Mouse (Mus musculus) midbrain, postnatal 0 days (tissue): ENCODE results near the gene Gsto1. TPM values are rescaled to one million over a fixed set of nuclear protein-coding genes. Genes with fewer than 3 reads are reported as not detected.

Experiments used
- ATAC-seq: fragments of 200-750 bp; cut with Nextera tagmentation; 2 replicates; pipeline ENCODE4 v1.8.0; 2017; ENCODE audit warnings: moderate number of reproducible peaks, mild to moderate bottlenecking, moderate TSS enrichment, moderate library complexity; ENCODE audit not compliant: low FRiP score
- DNase-seq: peaks from one replicate; pipeline ENCODE4 v3.0.0-alpha.2; 2015; ENCODE audit warnings: low spot score
- H3K27ac ChIP-seq: fragments of 300-500 bp; sonication (generic); 2 replicates; pipeline ENCODE4 v1.5.1; 2014; ENCODE audit warnings: low read depth, mild to moderate bottlenecking, low read length, mixed read lengths
- H3K27me3 ChIP-seq: fragments of 300-500 bp; sonication (generic); 2 replicates; pipeline ENCODE4 v1.6.1; 2014; ENCODE audit warnings: low read length, control low read depth, mixed read lengths; ENCODE audit not compliant: insufficient read depth
- H3K36me3 ChIP-seq: fragments of 300-500 bp; sonication (generic); 2 replicates; pipeline ENCODE4 v1.6.1; 2014; ENCODE audit warnings: low read length, control low read depth, mixed read lengths; ENCODE audit not compliant: insufficient read depth
- H3K4me1 ChIP-seq: fragments of 300-500 bp; sonication (generic); 2 replicates; pipeline ENCODE4 v1.6.1; 2014; ENCODE audit warnings: mild to moderate bottlenecking, control low read depth, antibody characterized with exemption, low read length, mixed read lengths; ENCODE audit not compliant: insufficient read depth
- H3K4me2 ChIP-seq: fragments of 300-500 bp; sonication (generic); 2 replicates; pipeline ENCODE4 v1.6.1; 2014; ENCODE audit warnings: low read depth, mild to moderate bottlenecking, low read length, mixed read lengths; ENCODE audit not compliant: poor library complexity, severe bottlenecking
- H3K4me3 ChIP-seq: fragments of 300-500 bp; sonication (generic); 2 replicates; pipeline ENCODE4 v1.5.1; 2014; ENCODE audit warnings: low read depth, mild to moderate bottlenecking, low read length, moderate library complexity
- H3K9ac ChIP-seq: fragments of 300-500 bp; sonication (generic); replicated peaks from 2 replicates; pipeline ENCODE4 v1.6.1; 2014; ENCODE audit warnings: mild to moderate bottlenecking, low read length, moderate library complexity, mixed read lengths; ENCODE audit not compliant: poor library complexity, severe bottlenecking
- H3K9me3 ChIP-seq: fragments of 300-500 bp; sonication (generic); 2 replicates; pipeline ENCODE4 v1.6.1; 2016; ENCODE audit warnings: low read length, control low read depth
- CTCF ChIP-seq: IDR thresholded peaks from 2 replicates; pipeline ENCODE4 v1.5.1; 2016; ENCODE audit warnings: antibody characterized with exemption, mild to moderate bottlenecking
- WGBS: fragments of 180-500 bp; shearing (Covaris S2); extraction: QIAGEN DNeasy Blood & Tissue Kit; methylation state at CpG from one replicate; pipeline ENCODE4 v1.1.7; 2014; 5-methylcytosine and 5-hydroxymethylcytosine counted together
- polyA plus RNA-seq: library from polyadenylated mRNA; unstranded; fragments of >200 nt; fragmentation: Nextera tagmentation; extraction: Ambion mirVana; gene quantifications from 2 replicates; pipeline ENCODE4 v1.2.1, GENCODE M21; 2015
- total RNA-seq: library from RNA; depleted of rRNA; stranded (reverse); fragments of >200 nt; gene quantifications from 2 replicates; pipeline ENCODE4 v1.2.3, GENCODE M21; 2014

Gene Gsto1
- total and polyA plus RNA-seq, 2 experiments from 2014 or later: 95.4 to 152 TPM

DNA sequence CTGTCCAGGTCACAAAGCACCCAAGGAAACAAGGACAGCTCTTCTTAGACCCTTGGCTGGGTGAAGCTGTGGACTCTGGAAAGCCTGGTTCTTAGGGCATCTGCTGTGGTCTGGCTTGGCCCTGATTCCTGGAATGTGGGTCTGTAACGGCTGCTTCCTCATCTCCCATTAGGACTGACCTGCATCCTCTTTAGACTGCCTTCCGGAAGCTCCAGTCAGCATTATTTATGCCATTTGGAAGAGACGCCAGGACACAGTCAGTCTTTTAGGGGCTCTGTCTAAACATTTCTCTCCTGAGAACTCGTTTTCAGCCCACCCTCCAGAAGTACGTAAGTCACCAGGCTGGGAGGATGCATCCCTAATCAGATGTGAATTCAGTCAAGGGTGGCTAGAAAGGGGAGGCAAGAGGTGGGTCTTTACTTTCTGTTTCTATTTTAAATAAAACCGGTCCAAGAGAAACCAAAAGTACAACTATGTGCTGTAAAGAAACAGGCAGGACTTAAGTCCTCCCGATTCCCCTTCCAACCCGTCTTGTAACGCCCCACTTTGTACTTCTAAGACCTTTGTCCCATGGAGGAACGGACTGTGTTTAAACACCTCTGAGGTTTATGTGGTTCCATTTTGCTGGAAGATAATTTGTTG is 35.8 kb downstream of the Gsto1 start:
- Histone ChIP-seq H3K9me3 (no peaks in the 10 kb centered on the region), H3K27ac (no peak overlapping the region), H3K27me3 (no peaks in the 10 kb centered on the region), H3K4me3 (no peak overlapping the region), H3K4me1 (no peaks in the 10 kb centered on the region), H3K4me2 (no peak overlapping the region), H3K36me3 (no peaks in the 10 kb centered on the region), H3K9ac (no peak overlapping the region)
- no peak for DNase-seq
- no peak for ATAC-seq
- 75% methylated on average over 10 of the region's 10 CpGs for WGBS
- TF ChIP-seq CTCF: no peak

DNA sequence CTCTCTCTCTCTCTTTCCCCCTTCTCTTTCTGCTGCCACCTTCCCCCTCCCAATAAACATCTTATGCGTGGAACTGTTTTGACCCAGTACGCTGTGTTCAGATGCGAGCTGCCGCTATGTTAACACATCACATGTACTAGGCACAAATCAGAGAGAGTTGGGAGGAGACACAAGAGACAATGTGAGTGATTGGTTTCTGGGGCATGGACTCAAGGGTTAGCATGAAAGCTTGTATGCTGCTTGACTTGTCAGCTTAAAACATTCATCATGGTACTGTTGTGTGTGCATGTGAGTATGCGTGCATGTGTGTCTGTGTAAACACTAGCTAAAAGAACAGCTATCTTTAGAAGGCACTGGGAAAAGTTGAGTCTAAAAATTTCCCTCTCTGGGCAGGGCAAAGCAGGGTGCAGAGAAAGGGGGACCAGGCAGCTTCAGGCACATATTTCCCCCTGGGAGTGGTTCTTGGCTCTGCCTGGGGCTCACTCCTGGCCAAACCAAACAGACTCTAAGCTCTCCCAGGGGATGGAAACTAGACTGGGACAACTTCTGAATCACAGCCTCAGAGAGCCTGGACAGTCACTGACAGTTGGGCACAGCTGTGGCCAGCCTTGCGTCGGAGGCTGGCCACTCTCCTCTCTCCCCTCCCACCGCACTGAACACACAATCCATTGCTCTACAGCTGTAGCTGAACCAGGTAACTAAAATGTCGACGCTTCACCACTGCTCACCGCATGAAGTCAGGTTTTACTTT is 37.0 kb downstream of the Gsto1 start:
- no peak for TF ChIP-seq CTCF
- H3K9me3 ChIP-seq: no peaks in the 10 kb centered on the region
- H3K4me2 ChIP-seq: no peak overlapping the region
- 81% methylated on average over 11 of the region's 11 CpGs for WGBS
- H3K27ac ChIP-seq: no peak overlapping the region
- H3K9ac ChIP-seq: no peak overlapping the region
- DNase-seq (no peak), ATAC-seq (no peak)
- H3K36me3 ChIP-seq: no peaks in the 10 kb centered on the region
- no peaks in the 10 kb centered on the region for H3K27me3 ChIP-seq
- no peak overlapping the region for H3K4me3 ChIP-seq
- no peaks in the 10 kb centered on the region for H3K4me1 ChIP-seq

DNA sequence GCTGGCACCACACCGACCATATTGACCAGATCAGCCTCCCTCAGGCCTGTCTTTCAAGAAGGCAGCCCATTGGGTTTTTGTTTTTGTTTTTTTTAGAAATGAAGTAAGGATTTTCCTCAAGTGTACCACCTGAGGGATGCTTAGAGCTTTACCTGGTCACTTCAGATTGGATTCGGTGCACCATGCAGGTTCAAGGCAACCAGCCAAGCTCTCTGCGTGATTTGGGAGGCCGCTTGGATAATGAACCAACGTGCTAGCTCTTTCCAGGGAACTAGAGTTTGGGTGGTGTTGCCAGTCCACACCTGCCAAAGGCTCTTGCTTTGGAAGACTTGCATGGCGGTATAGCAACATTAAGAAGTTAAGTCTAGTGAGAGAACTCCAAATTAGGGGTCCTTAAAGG is 38.3 kb downstream of the Gsto1 start:
- H3K9ac ChIP-seq: no peak overlapping the region
- TF ChIP-seq CTCF: no peak
- no peaks in the 10 kb centered on the region for H3K9me3 ChIP-seq
- DNase-seq (no peak), ATAC-seq (no peak)
- H3K27me3 ChIP-seq: no peaks in the 10 kb centered on the region
- no peak overlapping the region for H3K4me3 ChIP-seq
- no peak overlapping the region for H3K27ac ChIP-seq
- no peaks in the 10 kb centered on the region for H3K36me3 ChIP-seq
- H3K4me2 ChIP-seq: no peak overlapping the region
- WGBS: 97% methylated on average over 6 of the region's 6 CpGs
- no peaks in the 10 kb centered on the region for H3K4me1 ChIP-seq

DNA sequence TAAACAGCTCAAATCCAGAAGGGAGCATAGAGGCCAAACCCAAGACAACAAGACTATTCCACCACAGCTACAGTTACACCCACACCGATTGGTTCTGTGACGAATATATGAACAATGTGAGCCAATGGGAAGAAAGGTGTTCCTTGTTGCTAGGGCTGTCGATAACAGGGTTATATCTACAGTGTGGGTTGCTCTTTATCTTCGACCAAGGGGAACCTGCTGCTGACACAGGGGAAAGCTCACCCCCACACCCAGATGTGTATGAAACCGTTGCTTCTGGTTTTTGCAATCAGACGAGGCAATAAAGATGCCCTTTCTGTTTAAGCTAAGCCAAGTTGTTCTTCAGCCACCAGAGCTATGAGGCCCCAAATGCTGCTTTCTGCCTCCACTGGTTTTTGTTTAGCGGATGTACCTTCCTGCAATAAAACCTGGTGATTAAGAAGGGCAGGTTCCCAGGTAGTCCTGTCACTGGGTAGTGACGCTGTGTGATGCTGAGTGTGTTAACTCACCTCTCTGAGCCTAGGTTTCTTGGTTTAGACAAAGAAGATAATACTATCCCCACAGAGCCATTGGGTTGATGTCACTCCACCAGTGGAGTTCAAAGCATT is 43.8 kb downstream of the Gsto1 start:
- H3K27me3 ChIP-seq: no peaks in the 10 kb centered on the region
- H3K36me3 ChIP-seq: no peaks in the 10 kb centered on the region
- no peak overlapping the region for H3K4me3 ChIP-seq
- ATAC-seq: no peak
- no peaks in the 10 kb centered on the region for H3K4me1 ChIP-seq
- H3K9ac ChIP-seq: no peak overlapping the region
- DNase-seq: no peak
- WGBS: 94% methylated on average over 8 of the region's 8 CpGs
- no peaks in the 10 kb centered on the region for H3K9me3 ChIP-seq
- no peak overlapping the region for H3K4me2 ChIP-seq
- TF ChIP-seq CTCF: no peak
- H3K27ac ChIP-seq: no peak overlapping the region

DNA sequence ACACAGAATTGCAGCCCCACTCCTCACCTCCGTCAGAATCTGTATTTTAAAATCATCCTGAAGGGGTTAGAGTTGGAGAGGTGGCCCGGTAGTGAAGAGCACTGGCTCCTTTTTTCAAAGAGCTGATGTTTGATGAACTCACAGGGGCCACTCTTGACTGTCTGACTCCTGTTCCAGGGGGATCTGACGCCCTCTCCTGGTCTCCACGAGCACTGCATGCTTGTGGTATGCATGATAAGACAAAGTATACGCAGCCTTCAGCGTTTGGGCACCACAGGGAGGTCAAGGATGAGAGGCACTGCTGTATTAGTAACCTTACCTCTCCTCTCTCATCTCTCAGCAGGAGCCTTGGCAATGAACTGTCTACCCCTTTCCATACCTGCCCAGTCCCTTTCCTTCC is 45.2 kb downstream of the Gsto1 start:
- ATAC-seq: no peak
- Histone ChIP-seq H3K9ac (no peak overlapping the region), H3K27me3 (no peaks in the 10 kb centered on the region), H3K9me3 (no peaks in the 10 kb centered on the region), H3K4me3 (no peak overlapping the region), H3K4me2 (no peak overlapping the region), H3K4me1 (no peaks in the 10 kb centered on the region), H3K36me3 (no peaks in the 10 kb centered on the region), H3K27ac (no peak overlapping the region)
- 68% methylated on average over 6 of the region's 6 CpGs for WGBS
- no peak for DNase-seq
- peak; percentile 43 for TF ChIP-seq CTCF

DNA sequence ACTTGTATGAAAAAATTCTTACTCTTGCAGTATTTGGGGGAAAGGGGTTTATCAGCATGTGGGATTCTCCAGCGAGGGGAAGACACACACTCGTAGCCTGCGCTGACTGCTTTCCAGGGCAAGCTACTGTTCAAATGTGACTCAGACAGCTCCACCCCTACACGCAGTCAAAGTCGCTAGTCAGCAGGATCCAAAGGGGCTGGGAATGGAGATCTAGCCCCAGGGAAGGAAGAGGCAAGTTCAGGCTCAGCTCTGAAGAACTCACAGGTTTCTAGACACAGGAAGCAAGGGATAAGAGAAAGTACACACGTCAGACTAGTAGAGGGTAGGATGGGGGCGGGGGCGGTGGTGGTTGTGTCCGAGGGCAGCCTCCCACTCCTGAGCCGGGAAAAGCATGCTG is 45.8 kb downstream of the Gsto1 start:
- no peak for TF ChIP-seq CTCF
- H3K9me3 ChIP-seq: no peaks in the 10 kb centered on the region
- no peak for ATAC-seq
- WGBS: 86% methylated on average over 10 of the region's 10 CpGs
- DNase-seq: no peak
- no peak overlapping the region for H3K4me2 ChIP-seq
- no peaks in the 10 kb centered on the region for H3K36me3 ChIP-seq
- H3K27ac ChIP-seq: no peak overlapping the region
- H3K9ac ChIP-seq: no peak overlapping the region
- no peaks in the 10 kb centered on the region for H3K4me1 ChIP-seq
- H3K4me3 ChIP-seq: no peak overlapping the region
- H3K27me3 ChIP-seq: no peaks in the 10 kb centered on the region
